Mouse (Mus musculus): ENCODE data around the gene Pon1. TPM values are rescaled to one million over a fixed set of nuclear protein-coding genes. Genes with fewer than 3 reads are reported as not detected.

The Pon1 gene
- total RNA-seq (2012; rRNA removed) (not detected in 2 replicates), polyA plus RNA-seq (2012; ENCODE audit: insufficient read depth in 1 of 2, insufficient read length in 2 of 2, low read depth in 1 of 2, low replicate concordance in 2 of 2, missing spikeins in 1 of 2) (not detected)

DNA sequence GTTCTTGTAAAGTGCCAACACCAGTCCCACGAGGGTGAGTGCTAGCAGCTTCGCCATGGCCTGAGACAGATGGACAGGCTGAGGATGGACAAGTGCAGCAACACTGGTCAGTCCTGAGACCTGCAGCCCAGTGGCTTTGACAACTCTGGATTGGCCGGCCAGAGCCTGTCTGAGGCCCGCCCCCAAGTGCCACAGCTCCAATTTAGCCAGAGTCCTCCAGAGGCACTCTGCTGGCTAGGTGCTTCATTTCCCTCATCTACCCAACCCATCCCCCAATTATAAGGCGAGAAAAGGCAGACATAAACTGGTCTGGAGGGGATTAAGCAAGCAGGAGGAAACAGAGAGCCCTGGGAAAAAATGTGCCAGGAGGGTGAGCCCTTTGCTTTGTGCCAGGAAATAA is at the start of gene Pon1:
Gene Pon1 (minus strand): TSS at position 254 of the 400 bp plus-strand sequence.
- Histone ChIP-seq H3K4me1 (ENCODE audit: control insufficient read depth in 1 of 2, insufficient read depth in 2 of 2, low read length in 2 of 2) (no peaks in the 10 kb centered on the region), H3K9ac (ENCODE audit: control insufficient read depth, low read depth, low read length, poor library complexity, severe bottlenecking) (no peak within 1 kb of the TSS), H3K27ac (ENCODE audit: control insufficient read depth, low read depth, low read length) (no peak within 1 kb of the TSS), H3K27me3 (ENCODE audit: control insufficient read depth in 1 of 2, insufficient read depth in 2 of 2, low read length in 2 of 2) (peaks cover 0 to 7% of the 10 kb centered on the region in 2 experiments; a peak in 3 of 4 replicates), H3K79me2 (ENCODE audit: control insufficient read depth, insufficient read depth, low read length, poor library complexity) (no peaks in the 10 kb centered on the region), H3K4me3 (ENCODE audit: control insufficient read depth in 1 of 2, insufficient read depth in 1 of 2, low read depth in 2 of 2, low read length in 2 of 2) (no peak within 1 kb of the TSS), H3K9me3 (replicated peaks; ENCODE audit: insufficient read depth, low read length) (no peaks in the 10 kb centered on the region), H3K36me3 (ENCODE audit: control insufficient read depth in 1 of 2, insufficient read depth in 2 of 2, low read length in 2 of 2) (no peaks in the 10 kb centered on the region)
- TF ChIP-seq MYC (IDR thresholded peaks at IDR 0.05; ENCODE audit: low read depth, low read length) (no peak), MXI1 (IDR thresholded peaks at IDR 0.05; ENCODE audit: low read depth, low read length) (no peak), NRF1 (IDR thresholded peaks at IDR 0.05; ENCODE audit: insufficient read depth, low read depth, low read length, poor library complexity, severe bottlenecking) (no peak), GATA1 (IDR thresholded peaks at IDR 0.05; ENCODE audit: low read depth, low read length) (no peak), USF2 (IDR thresholded peaks at IDR 0.05; ENCODE audit: borderline replicate concordance in 1 of 2, insufficient read depth in 1 of 2, low read depth in 1 of 2, low read length in 2 of 2) (no peak), POLR2AphosphoS2 (IDR thresholded peaks at IDR 0.05; ENCODE audit: low read length) (no peak), ZKSCAN1 (IDR thresholded peaks at IDR 0.05; ENCODE audit: low read depth, low read length) (no peak), E2F4 (IDR thresholded peaks at IDR 0.05; ENCODE audit: borderline replicate concordance, low read depth, low read length) (no peak), GABPA (IDR thresholded peaks at IDR 0.05; ENCODE audit: low read depth, low read length) (no peak)
- no peak for DNase-seq (ENCODE audit: low read depth, low spot score)

DNA sequence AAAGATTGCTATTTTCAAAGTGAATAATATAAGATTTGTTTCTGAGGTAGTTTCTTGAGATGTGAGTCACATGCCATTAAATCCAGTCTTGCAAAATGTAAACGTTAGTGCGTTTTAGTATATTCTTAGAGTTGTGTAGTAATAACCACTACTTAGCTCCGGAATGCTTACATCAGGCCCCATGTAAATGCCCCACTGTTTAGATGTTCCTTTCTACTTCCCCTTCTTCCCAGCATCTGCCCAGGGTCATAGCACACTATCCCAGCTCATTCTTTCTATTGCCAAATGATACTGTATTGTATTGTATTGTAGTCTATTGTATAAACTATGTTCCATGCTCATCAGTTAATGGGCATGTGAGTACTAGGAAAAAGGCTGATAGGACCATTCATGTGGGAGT is 45.1 kb upstream of the Pon1 start:
- Histone ChIP-seq H3K4me1 (ENCODE audit: control insufficient read depth in 1 of 2, insufficient read depth in 2 of 2, low read length in 2 of 2) (no peaks in the 10 kb centered on the region), H3K4me3 (ENCODE audit: control insufficient read depth in 1 of 2, insufficient read depth in 1 of 2, low read depth in 2 of 2, low read length in 2 of 2) (no peak overlapping the region), H3K9me3 (replicated peaks; ENCODE audit: insufficient read depth, low read length) (no peaks in the 10 kb centered on the region), H3K79me2 (ENCODE audit: control insufficient read depth, insufficient read depth, low read length, poor library complexity) (no peaks in the 10 kb centered on the region), H3K27ac (ENCODE audit: control insufficient read depth, low read depth, low read length) (no peak overlapping the region), H3K36me3 (ENCODE audit: control insufficient read depth in 1 of 2, insufficient read depth in 2 of 2, low read length in 2 of 2) (no peaks in the 10 kb centered on the region), H3K27me3 (ENCODE audit: control insufficient read depth in 1 of 2, insufficient read depth in 2 of 2, low read length in 2 of 2) (no peaks in the 10 kb centered on the region), H3K9ac (ENCODE audit: control insufficient read depth, low read depth, low read length, poor library complexity, severe bottlenecking) (no peak overlapping the region)
- TF ChIP-seq ELF1 (IDR thresholded peaks at IDR 0.05; ENCODE audit: low read depth, low read length), result no peak
- no peak for TF ChIP-seq MAFK (IDR thresholded peaks at IDR 0.05; ENCODE audit: borderline replicate concordance, low read depth, low read length)
- TF ChIP-seq ETS1 (IDR thresholded peaks at IDR 0.05; ENCODE audit: low read depth, low read length), result no peak
- TF ChIP-seq E2F4 (IDR thresholded peaks at IDR 0.05; ENCODE audit: borderline replicate concordance, low read depth, low read length), result no peak
- no peak for TF ChIP-seq ZC3H11A (IDR thresholded peaks at IDR 0.05; ENCODE audit: low read depth, low read length)
- DNase-seq (ENCODE audit: low read depth, low spot score), result no peak

DNA sequence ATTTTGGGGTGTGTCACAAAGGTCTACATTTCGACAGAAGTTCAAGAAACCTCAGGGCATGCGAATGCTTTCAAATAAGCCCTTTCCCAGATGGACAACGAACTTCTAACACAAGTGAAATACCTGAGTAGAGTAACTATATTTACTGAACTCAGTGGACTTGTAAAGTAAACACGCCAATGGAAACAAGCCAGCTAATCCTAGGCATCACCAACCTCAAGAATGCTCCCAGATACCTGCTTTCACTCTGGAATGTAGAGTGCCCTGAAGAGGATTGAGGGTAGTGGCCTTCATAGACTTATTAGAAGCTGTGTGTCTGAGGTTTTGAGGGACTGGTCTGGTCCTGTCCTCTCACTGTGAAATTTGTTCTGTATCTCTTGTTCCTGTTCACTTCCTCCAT is 43.8 kb upstream of the Pon1 start:
- no peak for DNase-seq (ENCODE audit: low read depth, low spot score)
- Histone ChIP-seq H3K4me1 (ENCODE audit: control insufficient read depth in 1 of 2, insufficient read depth in 2 of 2, low read length in 2 of 2) (no peaks in the 10 kb centered on the region), H3K4me3 (ENCODE audit: control insufficient read depth in 1 of 2, insufficient read depth in 1 of 2, low read depth in 2 of 2, low read length in 2 of 2) (no peak overlapping the region), H3K27ac (ENCODE audit: control insufficient read depth, low read depth, low read length) (no peak overlapping the region), H3K9me3 (replicated peaks; ENCODE audit: insufficient read depth, low read length) (no peaks in the 10 kb centered on the region), H3K27me3 (ENCODE audit: control insufficient read depth in 1 of 2, insufficient read depth in 2 of 2, low read length in 2 of 2) (no peaks in the 10 kb centered on the region), H3K9ac (ENCODE audit: control insufficient read depth, low read depth, low read length, poor library complexity, severe bottlenecking) (no peak overlapping the region), H3K36me3 (ENCODE audit: control insufficient read depth in 1 of 2, insufficient read depth in 2 of 2, low read length in 2 of 2) (no peaks in the 10 kb centered on the region), H3K79me2 (ENCODE audit: control insufficient read depth, insufficient read depth, low read length, poor library complexity) (no peaks in the 10 kb centered on the region)
- TF ChIP-seq ZNF384 (IDR thresholded peaks at IDR 0.05; ENCODE audit: low read depth, low read length), result no peak
- TF ChIP-seq SMC3 (IDR thresholded peaks at IDR 0.05; ENCODE audit: low read depth, low read length), result no peak
- no peak for TF ChIP-seq POLR2AphosphoS2 (IDR thresholded peaks at IDR 0.05; ENCODE audit: low read length)
- TF ChIP-seq EP300 (IDR thresholded peaks at IDR 0.05; ENCODE audit: low read depth in 1 of 2, low read length in 2 of 2), result no peak
- TF ChIP-seq RAD21 (IDR thresholded peaks at IDR 0.05; ENCODE audit: low read depth, low read length), result no peak
- TF ChIP-seq ETS1 (IDR thresholded peaks at IDR 0.05; ENCODE audit: low read depth, low read length), result no peak
- no peak for TF ChIP-seq USF2 (IDR thresholded peaks at IDR 0.05; ENCODE audit: borderline replicate concordance in 1 of 2, insufficient read depth in 1 of 2, low read depth in 1 of 2, low read length in 2 of 2)
- TF ChIP-seq ELF1 (IDR thresholded peaks at IDR 0.05; ENCODE audit: low read depth, low read length), result no peak
- TF ChIP-seq ZMIZ1 (IDR thresholded peaks at IDR 0.05; ENCODE audit: low read depth, low read length), result no peak
- TF ChIP-seq MYB (IDR thresholded peaks at IDR 0.05; ENCODE audit: low read depth, low read length), result no peak
- TF ChIP-seq NRF1 (IDR thresholded peaks at IDR 0.05; ENCODE audit: insufficient read depth, low read depth, low read length, poor library complexity, severe bottlenecking), result no peak
- no peak for TF ChIP-seq TCF12 (IDR thresholded peaks at IDR 0.05; ENCODE audit: low read depth, low read length)
- TF ChIP-seq POLR2AphosphoS5 (IDR thresholded peaks at IDR 0.05; ENCODE audit: borderline replicate concordance, low read depth, low read length), result no peak
